Mouse (Mus musculus) midbrain, embryonic 10.5 days (tissue): ENCODE results near the gene Hdhd5. TPM values are rescaled to one million over a fixed set of nuclear protein-coding genes. Genes with fewer than 3 reads are reported as not detected.

Experiments used
- DNase-seq: peaks from one replicate; pipeline ENCODE4 v3.0.0-alpha.2; 2017; ENCODE audit warnings: low spot score
- H3K27ac ChIP-seq: fragments of 300-500 bp; sonication (generic); replicated peaks from 2 replicates; pipeline ENCODE4 v1.5.1; 2016; ENCODE audit warnings: mild to moderate bottlenecking
- H3K27me3 ChIP-seq: fragments of 300-500 bp; sonication (generic); 2 replicates; pipeline ENCODE4 v1.6.1; 2016; ENCODE audit warnings: low read depth, mild to moderate bottlenecking; ENCODE audit not compliant: poor library complexity, severe bottlenecking
- H3K36me3 ChIP-seq: fragments of 300-500 bp; sonication (generic); 2 replicates; pipeline ENCODE4 v1.6.1; 2016; ENCODE audit warnings: mild to moderate bottlenecking, moderate library complexity
- H3K4me1 ChIP-seq: fragments of 300-500 bp; sonication (generic); 2 replicates; pipeline ENCODE4 v1.6.1; 2016
- H3K4me3 ChIP-seq: fragments of 300-500 bp; sonication (generic); 2 replicates; pipeline ENCODE4 v1.5.1; 2016; ENCODE audit warnings: mild to moderate bottlenecking, moderate library complexity
- H3K9me3 ChIP-seq: fragments of 300-500 bp; sonication (generic); replicated peaks from 2 replicates; pipeline ENCODE4 v1.6.1; 2016; ENCODE audit warnings: mild to moderate bottlenecking
- WGBS: fragments of 180-500 bp; shearing (Covaris S2); methylation state at CpG from one replicate; pipeline ENCODE4 v1.1.7; 2016; 5-methylcytosine and 5-hydroxymethylcytosine counted together
- polyA plus RNA-seq: library from polyadenylated mRNA; unstranded; fragments of >200 nt; fragmentation: Nextera tagmentation; extraction: Ambion mirVana; gene quantifications from 2 replicates; pipeline ENCODE4 v1.2.1, GENCODE M21; 2016

The Hdhd5 gene
- polyA plus RNA-seq, 1 experiment from 2014 or later = 21.6 TPM

- no peaks in the 10 kb centered on the region for H3K4me1 ChIP-seq
- peak overlapping the region; percentile 52; the same call in 1 of the 2 replicates for H3K27ac ChIP-seq
- peaks cover 93% of the 10 kb centered on the region for H3K36me3 ChIP-seq
- WGBS = 88% methylated on average over 5 of the region's 5 CpGs
- DNase-seq = no peak
- H3K27me3 ChIP-seq = no peaks in the 10 kb centered on the region
- H3K9me3 ChIP-seq = no peaks in the 10 kb centered on the region
- no peak overlapping the region for H3K4me3 ChIP-seq
Observed at GRCm38 (mm10) chr6:120517311-120517710, 13.8 kb downstream of the Hdhd5 start.

- DNase-seq = no peak
- no peaks in the 10 kb centered on the region for H3K4me1 ChIP-seq
- no peaks in the 10 kb centered on the region for H3K27me3 ChIP-seq
- 91% methylated on average over 6 of the region's 6 CpGs for WGBS
- H3K9me3 ChIP-seq = no peaks in the 10 kb centered on the region
- no peak overlapping the region for H3K4me3 ChIP-seq
- H3K36me3 ChIP-seq = peaks cover 90% of the 10 kb centered on the region
- peak overlapping the region; percentile 52; the same call in 1 of the 2 replicates for H3K27ac ChIP-seq
Observed at GRCm38 (mm10) chr6:120516879-120517278, 14.2 kb downstream of the Hdhd5 start.

DNA sequence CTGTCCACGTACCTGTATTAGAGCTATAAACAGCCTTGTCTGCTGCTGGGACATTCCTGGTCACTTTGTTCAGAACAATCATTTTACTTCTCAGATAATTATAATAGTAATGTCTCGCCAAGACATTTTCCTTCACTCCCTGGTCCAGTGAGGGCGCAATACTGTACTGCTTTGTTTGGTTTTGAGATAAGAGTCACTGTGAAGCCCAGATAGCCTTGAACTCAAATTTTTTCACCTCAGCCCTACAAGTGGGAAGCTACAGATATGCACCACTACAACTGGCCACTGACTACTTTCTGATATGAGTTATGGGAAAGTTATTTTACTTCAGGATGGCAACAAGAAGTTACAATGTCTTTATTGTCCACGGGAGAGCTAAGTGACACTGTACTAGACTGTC lies 14.7 kb downstream of the Hdhd5 start:
- H3K27ac ChIP-seq = peak overlapping the region; percentile 52; the same call in 1 of the 2 replicates
- H3K9me3 ChIP-seq = no peaks in the 10 kb centered on the region
- no peak for DNase-seq
- no peak overlapping the region for H3K4me3 ChIP-seq
- H3K36me3 ChIP-seq = peaks cover 90% of the 10 kb centered on the region
- H3K27me3 ChIP-seq = no peaks in the 10 kb centered on the region
- 92% methylated on average over 4 of the region's 4 CpGs for WGBS
- no peaks in the 10 kb centered on the region for H3K4me1 ChIP-seq

- WGBS = 86% methylated on average over 6 of the region's 6 CpGs
- no peak overlapping the region for H3K27ac ChIP-seq
- no peaks in the 10 kb centered on the region for H3K9me3 ChIP-seq
- no peak overlapping the region for H3K4me3 ChIP-seq
- H3K36me3 ChIP-seq = peaks cover 88% of the 10 kb centered on the region
- H3K4me1 ChIP-seq = no peaks in the 10 kb centered on the region
- no peak for DNase-seq
- no peaks in the 10 kb centered on the region for H3K27me3 ChIP-seq
Observed at GRCm38 (mm10) chr6:120511212-120511611, 19.9 kb downstream of the Hdhd5 start.

DNA sequence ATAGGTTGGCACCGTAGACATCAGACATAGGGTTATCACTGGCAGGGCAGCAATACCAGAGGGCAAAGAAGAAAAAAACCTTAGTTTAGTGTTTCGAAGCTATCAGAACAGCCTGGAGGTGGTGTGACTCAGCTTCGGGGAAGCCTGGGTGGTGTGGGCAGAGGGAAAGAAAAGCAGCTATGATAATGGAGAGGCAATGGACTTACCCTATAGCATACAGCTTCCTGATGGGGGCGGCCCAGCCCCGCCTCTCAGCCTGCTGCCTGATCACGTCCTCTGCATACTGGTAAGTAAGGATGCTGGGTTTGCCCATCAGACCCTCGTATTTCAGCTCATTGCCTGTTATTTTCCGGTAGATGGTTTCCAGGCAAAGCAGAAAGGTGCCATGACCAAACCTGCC lies 20.7 kb downstream of the Hdhd5 start:
- no peaks in the 10 kb centered on the region for H3K27me3 ChIP-seq
- no peak overlapping the region for H3K27ac ChIP-seq
- no peak overlapping the region for H3K4me3 ChIP-seq
- DNase-seq = no peak
- H3K9me3 ChIP-seq = no peaks in the 10 kb centered on the region
- 93% methylated on average over 8 of the region's 8 CpGs for WGBS
- no peaks in the 10 kb centered on the region for H3K4me1 ChIP-seq
- peaks cover 84% of the 10 kb centered on the region for H3K36me3 ChIP-seq

DNA sequence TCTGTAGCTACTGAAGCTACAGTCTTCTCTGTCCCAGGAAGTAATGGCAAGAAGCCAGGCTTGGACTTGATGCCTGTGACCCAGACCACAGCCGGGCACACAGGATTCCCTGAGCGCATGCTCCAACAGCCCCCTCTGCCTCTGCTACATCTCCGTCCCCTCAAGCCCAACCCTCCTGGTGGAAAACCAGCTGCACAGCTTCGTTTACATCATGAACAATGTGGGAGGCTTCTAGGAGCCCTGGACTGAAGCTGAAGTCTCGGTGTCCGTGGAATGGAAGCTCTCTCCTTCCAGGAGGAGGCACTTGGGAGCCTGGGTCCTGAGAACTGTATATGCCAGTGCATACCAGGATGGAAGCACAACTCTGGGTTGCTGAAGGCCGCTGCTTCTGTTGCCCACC lies 21.1 kb downstream of the Hdhd5 start:
- no peaks in the 10 kb centered on the region for H3K27me3 ChIP-seq
- peaks cover 81% of the 10 kb centered on the region for H3K36me3 ChIP-seq
- no peak overlapping the region for H3K27ac ChIP-seq
- DNase-seq = no peak
- no peaks in the 10 kb centered on the region for H3K4me1 ChIP-seq
- 92% methylated on average over 7 of the region's 7 CpGs for WGBS
- no peaks in the 10 kb centered on the region for H3K9me3 ChIP-seq
- no peak overlapping the region for H3K4me3 ChIP-seq

DNA sequence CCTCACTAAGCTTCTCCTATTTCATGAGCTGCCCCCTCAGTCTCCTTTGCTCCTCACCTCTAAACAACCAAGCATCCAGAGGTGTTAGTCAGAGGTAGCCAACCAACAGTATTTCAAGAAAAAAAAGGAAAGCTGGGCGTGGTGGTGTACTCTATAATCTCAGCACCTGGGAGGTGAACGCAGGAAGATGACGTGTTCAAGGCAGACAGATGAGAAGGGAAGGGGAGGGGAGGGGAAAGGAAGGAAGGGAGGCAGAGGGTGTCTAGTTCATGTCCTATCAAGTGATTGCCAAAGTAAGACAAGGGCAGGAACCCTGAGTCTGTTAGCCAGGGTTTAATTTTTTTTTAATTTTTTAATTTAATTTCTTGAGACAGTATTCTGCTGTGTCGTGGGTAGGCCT lies 22.5 kb downstream of the Hdhd5 start:
- Histone ChIP-seq H3K9me3 (no peaks in the 10 kb centered on the region), H3K27me3 (no peaks in the 10 kb centered on the region), H3K4me3 (no peak overlapping the region), H3K36me3 (peaks cover 68% of the 10 kb centered on the region), H3K27ac (no peak overlapping the region), H3K4me1 (no peaks in the 10 kb centered on the region)
- no peak for DNase-seq
- WGBS = 94% methylated on average over 4 of the region's 4 CpGs

- DNase-seq = no peak
- WGBS = 81% methylated on average over 4 of the region's 4 CpGs
- H3K36me3 ChIP-seq = peaks cover 39% of the 10 kb centered on the region
- no peaks in the 10 kb centered on the region for H3K27me3 ChIP-seq
- no peaks in the 10 kb centered on the region for H3K4me1 ChIP-seq
- H3K9me3 ChIP-seq = peaks cover 2% of the 10 kb centered on the region; the same call in 1 of the 2 replicates
- H3K4me3 ChIP-seq = no peak overlapping the region
- no peak overlapping the region for H3K27ac ChIP-seq
Observed at GRCm38 (mm10) chr6:120505531-120505930, 25.6 kb downstream of the Hdhd5 start.

GRCm38 (mm10) chr6:120504051-120504450 lies 27.1 kb downstream of the Hdhd5 start:
- no peak overlapping the region for H3K27ac ChIP-seq
- H3K4me3 ChIP-seq = no peak overlapping the region
- H3K4me1 ChIP-seq = no peaks in the 10 kb centered on the region
- 84% methylated on average over 3 of the region's 3 CpGs for WGBS
- no peak for DNase-seq
- peaks cover 24% of the 10 kb centered on the region for H3K36me3 ChIP-seq
- no peaks in the 10 kb centered on the region for H3K27me3 ChIP-seq
- H3K9me3 ChIP-seq = peaks cover 4% of the 10 kb centered on the region; the same call in 1 of the 2 replicates

- H3K27ac ChIP-seq = no peak overlapping the region
- DNase-seq = no peak
- H3K36me3 ChIP-seq = no peaks in the 10 kb centered on the region
- peaks cover 32% of the 10 kb centered on the region for H3K4me1 ChIP-seq
- H3K4me3 ChIP-seq = no peak overlapping the region
- WGBS = 77% methylated on average over 3 of the region's 3 CpGs
- H3K9me3 ChIP-seq = peaks cover 4% of the 10 kb centered on the region; the same call in 1 of the 2 replicates
- peaks cover 33% of the 10 kb centered on the region for H3K27me3 ChIP-seq
Observed at GRCm38 (mm10) chr6:120496544-120496943, 34.6 kb downstream of the Hdhd5 start.

DNA sequence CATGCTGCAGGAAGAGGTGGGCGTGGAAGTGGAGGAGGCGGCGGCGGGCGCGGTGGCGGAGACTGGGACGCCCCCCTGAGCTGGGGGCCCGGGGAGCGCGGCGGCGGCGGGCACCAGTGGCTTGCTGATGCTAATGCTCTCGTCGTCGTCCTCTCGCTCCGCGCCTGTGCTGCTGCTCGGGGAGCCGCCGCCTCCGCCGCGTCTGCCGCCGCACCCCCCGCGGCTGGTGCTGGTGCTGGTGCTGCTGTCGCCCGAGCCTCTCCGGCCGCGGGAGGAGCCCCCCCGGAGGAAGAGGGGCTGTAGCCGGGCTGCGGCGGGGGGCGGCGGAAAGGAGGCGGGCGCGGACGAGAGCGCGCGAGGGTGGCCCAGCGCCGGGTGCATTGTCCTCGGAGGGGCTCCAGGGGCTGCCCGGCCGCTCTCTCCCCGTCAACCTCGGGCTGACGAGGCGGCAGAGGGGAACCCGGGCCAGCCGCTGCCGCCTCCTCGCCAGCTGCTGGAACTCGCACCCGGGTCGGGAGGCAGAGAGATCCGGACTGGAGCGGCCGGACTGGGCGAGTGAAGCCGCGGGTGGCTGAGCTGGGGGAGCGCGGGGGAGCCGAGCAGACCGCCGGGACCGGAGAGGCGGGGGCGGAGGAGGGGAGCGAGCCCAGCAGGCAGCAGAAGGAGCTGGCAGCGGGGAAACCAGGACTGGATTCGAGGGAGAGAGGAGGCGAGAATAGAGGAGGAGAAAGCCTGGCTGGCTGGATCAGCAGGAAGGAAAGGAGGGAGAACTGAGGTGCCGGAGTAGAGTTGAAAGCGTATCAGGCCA lies 37.5 kb downstream of the Hdhd5 start, which contains the start of gene Tmem121b:
TSS of gene Tmem121b (minus strand) at position 434 of the 808 bp plus-strand sequence.
- Histone ChIP-seq H3K27ac (peak within 1 kb of the TSS; percentile 91), H3K4me3 (peak within 1 kb of the TSS; percentile 77), H3K36me3 (no peaks in the 10 kb centered on the region), H3K27me3 (peaks cover 52% of the 10 kb centered on the region), H3K4me1 (peaks cover 53% of the 10 kb centered on the region), H3K9me3 (no peaks in the 10 kb centered on the region)
- WGBS = under 1% methylated on average over 84 of the region's 84 CpGs
- DNase-seq = peak; percentile 91

DNA sequence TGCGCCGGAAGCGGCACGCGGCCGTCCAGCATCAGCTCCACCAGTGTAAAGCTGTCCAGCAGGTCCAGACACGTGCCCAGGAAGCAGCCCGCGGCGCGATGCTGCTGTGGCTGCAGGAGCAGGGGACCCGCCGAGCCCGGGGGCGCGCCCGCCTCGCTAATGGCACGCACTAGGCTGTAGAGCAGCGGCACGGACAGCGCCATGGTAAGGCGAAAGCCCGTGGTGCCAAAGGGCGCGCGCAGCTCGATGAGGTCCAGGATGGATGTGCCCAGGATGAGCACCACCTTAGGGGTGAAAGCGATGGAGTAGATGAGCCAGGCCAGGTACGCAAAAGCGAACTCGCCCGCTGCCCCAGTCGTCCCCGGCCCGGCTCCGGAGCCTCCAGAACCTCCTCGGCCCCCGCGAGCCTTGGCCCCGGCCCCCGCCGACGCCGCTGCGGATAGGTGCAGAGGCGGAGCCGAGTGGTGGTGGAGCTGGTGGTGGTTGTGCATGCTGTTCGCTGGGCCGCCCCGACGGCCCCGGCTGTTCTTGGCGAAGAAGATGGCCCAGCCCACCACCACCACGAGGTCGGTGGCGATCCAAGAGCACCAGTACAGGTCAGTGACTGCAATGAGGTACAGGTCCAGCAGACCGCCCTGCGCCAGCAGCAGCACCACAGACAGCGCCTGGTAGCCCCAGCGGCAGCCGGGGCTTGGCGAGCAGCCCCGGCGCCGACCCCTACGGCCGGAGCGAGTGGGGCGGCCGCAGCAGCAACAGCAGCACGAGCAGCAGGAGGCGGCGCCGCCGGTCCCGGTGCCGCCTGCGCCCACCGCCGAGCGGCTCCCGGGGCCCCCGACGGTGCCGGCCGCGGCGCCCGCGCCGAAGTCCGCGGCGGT lies 38.4 kb downstream of the Hdhd5 start:
- H3K4me3 ChIP-seq = peak overlapping the region; percentile 77
- peaks cover 53% of the 10 kb centered on the region for H3K4me1 ChIP-seq
- H3K36me3 ChIP-seq = no peaks in the 10 kb centered on the region
- DNase-seq = peak; percentile 66
- H3K27me3 ChIP-seq = peaks cover 52% of the 10 kb centered on the region
- no peaks in the 10 kb centered on the region for H3K9me3 ChIP-seq
- H3K27ac ChIP-seq = peak overlapping the region; percentile 91
- under 1% methylated on average over 95 of the region's 95 CpGs for WGBS
